Mouse (Mus musculus): ENCODE data around the gene Apoc2.
"Not testable (repeated sequence)": the region's sequence is repeated elsewhere in the genome, so short reads cannot be mapped to it uniquely, and the experiment has no call there.

The Apoc2 gene

DNA sequence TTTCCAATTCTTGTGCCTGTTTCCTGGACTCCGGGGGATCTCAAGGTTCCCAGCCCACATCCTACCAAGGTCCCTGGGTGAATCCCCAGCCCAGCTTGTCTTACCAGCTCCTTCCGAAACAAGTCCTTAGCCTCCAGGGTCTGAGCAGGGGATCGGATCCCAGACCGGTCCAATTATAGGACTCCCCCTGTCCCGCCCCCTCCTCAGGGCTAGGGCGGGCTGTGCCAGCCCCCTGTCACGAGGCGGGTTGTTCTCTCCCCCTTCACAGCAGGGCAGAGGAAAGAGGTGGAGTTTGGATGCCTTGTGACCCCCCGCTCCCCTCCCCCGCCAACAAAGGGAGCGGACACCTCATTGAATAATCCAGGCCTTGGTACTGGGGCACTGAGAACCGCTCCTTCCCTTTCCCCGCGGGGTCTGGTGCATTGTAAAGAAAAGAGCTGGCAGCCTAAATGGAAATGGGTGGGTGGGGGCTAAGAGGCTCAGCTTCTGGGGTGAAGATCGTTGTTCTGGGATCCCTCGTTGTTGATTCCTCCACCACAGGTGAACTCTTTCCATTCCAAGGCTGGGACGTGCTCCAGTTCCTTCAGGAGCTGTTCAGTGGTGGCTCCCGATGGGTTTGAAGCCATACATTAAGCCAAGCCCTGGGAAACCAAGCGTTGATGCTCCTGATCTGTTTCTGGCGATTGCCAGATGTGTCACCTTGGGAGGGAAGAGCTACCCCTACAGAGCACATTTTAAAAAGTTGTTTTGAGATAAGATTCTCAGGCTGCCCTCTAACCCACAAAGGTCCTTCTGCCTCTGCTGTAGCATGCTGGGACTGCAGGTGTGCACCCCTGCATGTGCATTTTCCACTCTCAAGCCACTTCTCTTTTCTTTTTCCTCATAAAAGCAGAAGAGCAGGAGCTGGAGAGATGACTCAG is 21.4 kb upstream of the Apoc2 start, which contains the start of gene Apoe:
Apoe (minus strand) TSS at position 282 of the 920 bp plus-strand sequence.
- DNase-seq: peak; percentile 60

DNA sequence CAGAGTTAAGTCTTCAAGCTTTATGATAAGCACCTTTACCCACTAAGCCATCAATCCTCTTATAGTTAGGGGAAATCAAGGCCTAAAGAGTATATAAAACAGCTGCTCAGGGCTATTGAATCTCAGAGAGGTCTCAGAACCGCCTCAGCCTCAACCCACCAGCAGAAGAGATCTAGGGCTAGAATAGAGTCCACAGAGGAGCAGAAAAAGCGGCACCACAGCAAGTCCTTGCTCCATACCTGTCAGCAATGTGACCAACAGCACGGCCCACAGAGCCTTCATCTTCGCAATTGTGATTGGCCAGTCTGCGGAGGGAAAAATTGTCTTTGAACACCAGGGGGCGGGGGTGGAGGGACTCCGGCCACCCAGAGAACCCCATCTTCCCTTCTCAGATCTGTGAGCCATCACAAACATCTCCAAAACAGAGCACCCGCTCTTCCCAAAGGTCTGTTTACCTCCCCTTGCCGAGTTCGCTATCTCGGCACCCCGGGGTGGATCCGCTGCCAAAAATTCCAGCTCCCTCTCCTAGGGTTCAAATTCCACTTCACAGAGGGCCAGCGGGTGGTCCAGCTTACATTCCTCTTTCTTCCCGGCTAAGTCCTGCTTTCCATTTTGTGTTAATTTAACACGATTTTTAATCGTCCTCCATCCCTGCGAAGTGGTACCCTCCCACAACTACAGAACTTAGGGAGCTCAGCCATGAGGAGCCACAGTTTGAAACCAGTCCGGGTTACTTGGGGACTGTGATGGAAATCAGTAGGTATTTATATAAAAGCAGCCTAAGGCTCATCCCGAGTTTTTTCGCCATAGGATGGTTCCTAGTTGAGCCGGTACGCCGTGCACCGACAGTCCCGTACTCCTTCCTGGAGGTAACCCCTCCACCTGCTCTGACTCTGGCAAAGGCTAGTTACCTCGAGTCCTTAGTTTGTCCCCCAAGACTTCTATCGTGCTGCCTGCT is 20.5 kb upstream of the Apoc2 start:
- no peak for DNase-seq

- no peak for DNase-seq
Observed at GRCm38 (mm10) chr7:19696336-19696873, 18.7 kb upstream of the Apoc2 start.

GRCm38 (mm10) chr7:19695881-19696280 is 18.1 kb upstream of the Apoc2 start:
- DNase-seq: no peak

DNA sequence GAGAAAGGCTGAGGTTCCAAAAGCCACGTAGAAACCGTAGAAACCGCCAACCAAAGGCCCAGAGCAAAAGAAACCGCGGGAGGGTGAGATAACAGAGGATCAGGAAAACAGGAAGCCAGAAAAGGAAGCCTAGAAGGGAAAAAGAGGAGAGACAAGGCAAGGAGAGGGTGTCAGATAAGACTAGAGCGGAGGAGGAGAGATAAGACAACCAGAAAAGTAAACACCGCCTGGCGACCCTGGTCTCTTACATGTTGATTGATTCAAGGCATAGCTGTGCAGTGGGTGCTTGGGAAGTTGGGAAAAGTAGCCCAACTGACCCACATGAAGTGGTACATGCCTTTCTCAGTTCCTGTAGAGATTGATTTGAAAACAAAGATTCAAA is 17.5 kb upstream of the Apoc2 start:
- no peak for DNase-seq

DNA sequence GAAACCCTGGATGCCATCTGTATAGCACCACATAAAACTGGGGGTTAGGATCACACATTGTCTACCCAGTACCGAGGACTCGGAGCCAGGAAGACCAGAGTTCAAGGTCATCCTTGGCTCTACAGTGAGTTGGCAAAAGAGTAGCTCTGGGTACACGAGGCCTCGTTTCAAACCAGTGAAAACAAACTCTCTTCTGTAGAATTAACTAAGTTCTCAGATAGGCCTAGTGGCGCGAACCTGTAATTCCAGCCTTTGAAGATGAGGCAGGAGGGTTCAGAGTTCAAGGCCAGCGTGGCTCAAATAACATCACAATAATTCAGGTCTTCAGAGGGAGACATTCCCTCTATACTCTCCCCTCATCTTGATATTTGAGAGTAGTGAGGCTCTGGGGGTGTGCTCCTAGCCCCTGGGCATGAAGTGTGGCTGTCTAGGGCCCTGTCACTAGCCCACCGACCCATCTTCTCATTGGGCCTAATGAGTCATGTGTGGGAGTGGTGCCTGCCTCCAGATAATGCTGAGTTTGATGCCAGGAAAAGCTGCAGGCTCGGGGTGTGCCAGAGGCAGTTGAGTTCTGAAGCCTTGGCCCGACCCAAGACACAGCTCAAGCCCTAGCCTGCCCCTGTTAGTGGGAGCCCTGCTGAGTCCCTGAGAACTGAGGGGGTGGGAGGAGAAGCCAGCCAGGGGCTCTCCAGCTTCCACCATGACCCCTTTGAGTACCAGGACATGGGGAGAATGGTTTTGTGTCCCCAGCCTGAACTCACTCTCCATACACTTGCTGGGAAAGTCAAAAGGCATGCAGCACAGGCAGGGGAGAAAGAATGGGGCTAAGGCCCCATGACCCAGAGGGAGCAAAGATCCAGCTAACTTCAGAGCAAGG is 16.8 kb upstream of the Apoc2 start:
- DNase-seq: no peak

DNA sequence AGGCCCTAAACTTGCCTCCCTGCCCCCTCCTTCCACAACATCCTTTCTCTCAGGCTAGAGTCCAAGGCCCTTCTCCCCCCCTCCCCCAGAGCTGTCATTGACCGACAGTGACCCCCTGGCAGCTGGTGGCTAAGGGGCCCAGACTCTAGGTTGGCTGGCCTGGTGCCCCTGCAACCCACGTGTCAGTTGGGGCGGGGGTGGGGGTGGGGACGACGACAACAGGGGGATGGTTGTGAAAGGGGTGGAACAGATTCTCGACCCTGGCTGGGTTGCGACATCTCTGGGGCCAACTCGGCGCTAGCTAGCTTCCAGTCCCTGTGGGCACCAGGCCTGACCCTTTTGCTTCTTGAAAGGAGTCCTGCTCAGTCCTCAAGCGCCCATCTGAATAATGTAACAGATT is 15.7 kb upstream of the Apoc2 start:
- peak; percentile 59 for DNase-seq

DNA sequence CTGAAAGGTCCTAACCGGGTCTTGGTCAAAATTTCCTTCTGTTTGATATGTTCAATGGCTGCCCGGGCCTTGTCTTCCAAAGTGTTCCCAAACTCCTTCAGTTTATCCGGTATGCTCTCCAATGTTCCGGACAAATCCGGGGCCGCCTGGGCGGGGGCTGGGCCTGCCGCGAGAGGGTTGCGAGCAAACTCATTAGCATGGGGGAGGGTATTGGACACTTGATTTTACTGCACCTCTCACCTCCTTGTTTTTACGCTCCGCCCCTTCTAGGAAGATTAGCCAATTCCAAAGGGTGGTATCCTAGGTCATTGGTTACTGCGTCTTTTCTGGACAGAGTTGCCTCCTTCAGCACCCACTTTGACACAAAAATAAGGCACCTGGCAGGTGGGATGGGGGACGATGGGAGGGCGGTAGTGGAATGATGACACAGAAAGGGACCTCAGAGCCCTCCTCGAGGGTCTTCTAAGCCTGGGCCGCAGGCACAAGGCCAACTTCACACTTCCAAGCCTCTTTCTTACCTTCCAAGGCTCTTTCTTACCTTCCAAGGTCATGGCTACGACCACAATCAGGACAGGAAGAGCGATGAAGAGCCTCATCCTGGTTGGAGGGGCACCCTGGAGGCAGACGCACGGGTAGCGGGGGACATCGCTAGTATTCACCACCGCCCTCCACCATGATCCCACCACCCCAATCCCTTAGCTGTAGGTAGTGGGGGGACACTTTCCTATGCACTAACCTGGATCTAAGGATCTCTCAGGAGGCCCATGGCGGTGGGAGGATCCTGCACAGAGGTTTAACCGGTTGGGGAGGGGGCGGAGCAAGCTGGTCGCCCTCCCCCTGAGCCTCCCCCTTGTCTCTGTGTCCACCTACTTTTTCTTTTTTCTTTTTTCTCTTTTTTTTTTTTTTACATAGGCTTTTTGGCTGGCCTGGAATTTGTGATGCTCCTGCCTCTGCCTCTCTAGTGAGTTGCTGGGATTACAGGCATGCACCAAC is 14.4 kb upstream of the Apoc2 start, which contains the start of gene Apoc1:
Apoc1 (minus strand) TSS at position 788 of the 993 bp plus-strand sequence.
- DNase-seq: no peak

DNA sequence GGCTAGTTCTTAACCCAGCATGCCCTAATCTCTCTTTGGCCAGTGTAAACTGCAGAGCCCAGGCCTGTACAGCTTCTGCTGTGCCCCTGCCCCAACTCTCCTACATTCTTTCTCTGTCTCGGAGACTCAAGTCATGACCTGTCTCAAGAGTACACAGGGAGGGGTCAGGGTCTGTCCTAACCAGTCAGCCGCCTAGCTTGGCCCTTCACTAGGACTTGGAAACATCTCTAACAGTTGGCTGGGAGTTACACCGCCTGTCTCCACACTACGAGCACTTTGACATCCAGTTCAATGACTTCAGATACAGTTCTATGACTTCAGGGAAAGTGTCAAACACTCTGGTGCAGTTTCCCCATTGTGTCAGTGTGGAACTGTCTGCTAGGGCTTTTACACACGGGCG is 13.7 kb upstream of the Apoc2 start:
- no peak for DNase-seq

- DNase-seq: no peak
Observed at GRCm38 (mm10) chr7:19690845-19691244, 13.1 kb upstream of the Apoc2 start.

DNA sequence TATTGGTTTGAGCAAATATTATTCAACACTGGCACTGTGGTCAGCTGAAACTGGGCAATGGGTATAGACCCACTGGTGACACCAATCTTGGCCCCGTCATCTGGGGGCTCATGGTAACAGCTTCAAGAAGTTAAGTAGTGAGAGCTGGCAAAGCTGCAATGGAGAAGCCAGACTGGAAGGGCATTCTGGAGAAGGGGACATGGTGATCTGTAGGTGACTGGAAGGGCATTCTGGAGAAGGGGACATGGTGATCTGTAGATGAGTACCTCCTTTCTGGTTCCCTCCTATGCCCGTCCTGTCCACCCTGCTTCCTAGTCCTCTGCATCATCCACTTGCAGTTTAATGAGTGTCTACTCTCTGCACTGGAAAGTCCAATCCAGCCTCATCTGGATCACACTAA is 10.9 kb upstream of the Apoc2 start:
- DNase-seq: no peak

DNA sequence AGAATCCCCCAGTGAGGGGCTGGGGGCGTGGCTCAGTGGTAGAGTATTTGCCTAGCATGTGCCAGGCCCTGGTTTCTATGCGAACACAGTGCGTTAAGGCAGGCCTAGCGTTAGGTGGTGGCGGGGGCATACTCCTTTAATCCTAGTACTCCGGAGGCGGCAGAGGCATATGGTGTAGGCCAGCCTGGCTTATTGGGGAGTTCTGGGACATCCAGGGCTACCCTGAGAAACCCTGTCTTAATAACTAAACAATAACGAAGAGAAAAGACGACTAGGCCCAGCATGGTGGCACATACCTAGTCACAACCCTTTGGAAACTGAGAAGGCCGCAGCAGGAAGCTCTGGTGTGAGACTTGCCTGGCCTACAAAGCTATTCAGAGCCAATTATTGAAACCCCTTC is 10.4 kb upstream of the Apoc2 start:
- no peak for DNase-seq

DNA sequence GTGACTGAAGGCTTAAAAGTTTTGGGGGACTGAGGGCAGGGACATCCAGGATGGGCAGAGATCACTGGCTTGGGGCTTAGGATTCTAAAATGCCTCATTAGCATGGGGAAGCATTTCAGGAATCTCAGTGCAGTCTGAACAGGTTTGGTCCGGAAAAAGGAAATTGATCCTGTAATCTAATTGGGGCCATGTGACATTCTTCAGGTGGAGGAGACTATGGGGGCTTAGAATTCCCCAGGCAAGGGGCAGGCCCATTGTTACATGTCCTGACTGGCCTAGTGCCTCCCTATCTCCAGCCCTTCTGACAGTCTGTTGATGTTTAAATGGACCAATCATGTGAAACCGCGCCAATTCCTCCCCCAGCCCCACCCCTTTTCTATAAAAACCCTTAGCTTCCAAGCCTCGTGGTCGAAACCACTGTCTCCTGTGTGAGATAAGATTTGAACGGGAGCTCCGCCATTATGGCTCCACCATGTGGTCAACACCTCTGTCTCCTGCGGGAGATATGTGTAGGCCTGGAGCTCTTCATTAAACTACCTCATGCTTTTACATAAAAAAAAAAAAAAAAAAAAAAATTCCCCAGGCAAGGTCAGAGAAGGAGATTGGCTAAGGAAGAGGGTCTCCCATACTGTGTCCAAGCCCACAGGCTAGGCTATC is 9.3 kb upstream of the Apoc2 start:
- DNase-seq: not testable (repeated sequence)

DNA sequence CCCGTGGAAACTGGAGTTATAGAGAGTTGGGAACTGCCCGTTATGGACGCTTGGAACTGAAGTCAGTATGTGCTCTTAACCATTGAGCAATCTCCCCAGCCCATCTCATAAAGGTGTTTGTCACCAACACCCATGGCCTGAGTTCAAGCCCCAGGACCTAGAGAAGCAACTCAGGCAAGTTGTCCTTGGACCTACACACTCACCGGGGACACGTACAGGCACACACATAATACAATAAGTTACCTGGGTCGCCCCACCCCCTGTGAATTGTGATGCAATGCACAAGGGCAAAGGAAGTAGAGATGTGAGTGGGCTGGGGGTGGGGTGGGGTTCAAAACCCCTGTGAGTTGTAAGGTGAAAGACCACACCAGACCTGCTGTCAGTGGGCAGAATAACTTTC is 8.8 kb upstream of the Apoc2 start:
- DNase-seq: no peak

GRCm38 (mm10) chr7:19685374-19685773 is 7.6 kb upstream of the Apoc2 start:
- no peak for DNase-seq

DNA sequence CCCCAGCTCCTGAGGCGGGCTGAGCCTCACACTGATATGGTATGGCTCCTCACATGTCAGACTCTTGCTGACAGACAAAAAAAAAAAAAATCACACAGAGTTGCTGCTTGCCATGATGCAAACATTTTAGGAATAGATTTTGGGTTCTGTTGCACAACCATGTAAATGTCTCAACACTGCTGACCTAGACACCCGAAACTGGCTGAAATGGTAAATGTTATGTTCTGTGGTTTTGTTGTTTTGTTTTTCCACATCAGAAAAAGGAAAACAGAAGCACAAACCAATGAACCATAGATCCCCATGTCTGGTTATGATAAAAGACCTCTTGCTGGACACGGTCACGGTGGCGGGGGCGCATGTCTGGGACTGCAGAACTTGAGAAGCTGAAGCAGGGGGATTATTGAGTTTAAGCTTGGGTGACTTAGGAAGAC is 6.0 kb upstream of the Apoc2 start:
- no peak for DNase-seq

- DNase-seq: no peak
Observed at GRCm38 (mm10) chr7:19682979-19683378, 5.2 kb upstream of the Apoc2 start.

- no peak for DNase-seq
Observed at GRCm38 (mm10) chr7:19681202-19681694, 3.5 kb upstream of the Apoc2 start, which contains the start of the genes Gm44805 and Apoc4. Gm44805 (minus strand) TSS chr7:19681423. Apoc4 (minus strand) TSS chr7:19681479.

DNA sequence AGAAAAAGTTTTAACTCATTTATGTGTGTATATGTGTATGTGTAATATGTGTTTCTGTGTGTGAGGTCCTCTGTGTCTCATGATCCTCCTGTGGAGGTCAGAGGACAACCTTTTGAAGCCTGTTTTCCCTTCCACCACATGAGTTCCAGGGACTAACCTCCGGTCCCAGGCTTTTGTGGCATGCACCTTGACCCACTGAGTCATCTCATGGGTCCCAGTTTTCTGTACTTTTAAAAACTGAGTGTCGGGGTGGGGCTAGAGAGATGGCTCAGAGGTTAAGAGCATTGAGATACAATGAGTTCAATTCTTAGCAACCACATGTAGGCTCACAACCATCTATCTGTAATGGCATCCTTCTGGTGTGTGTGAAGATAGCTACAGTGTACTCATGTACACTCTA is 3.0 kb upstream of the Apoc2 start:
- DNase-seq: no peak

- DNase-seq: no peak
Observed at GRCm38 (mm10) chr7:19678901-19679300, 1.2 kb upstream of the Apoc2 start.

Data from right cerebral cortex, postnatal 4 days (tissue).